Mouse (Mus musculus) neural tube, embryonic 12.5 days (tissue): ENCODE data around the gene Pkd1l3. TPM values are rescaled to one million over a fixed set of nuclear protein-coding genes. Genes with fewer than 3 reads are reported as not detected.

Experiments used
- ATAC-seq: fragments of 200-750 bp; cut with Nextera tagmentation; 2 replicates; pipeline ENCODE4 v1.8.0; 2017; ENCODE audit warnings: low read depth, mild to moderate bottlenecking, moderate TSS enrichment, moderate library complexity; ENCODE audit not compliant: low FRiP score
- H3K27ac ChIP-seq: fragments of 300-500 bp; sonication (generic); 2 replicates; pipeline ENCODE4 v1.5.1; 2016
- H3K27me3 ChIP-seq: fragments of 300-500 bp; sonication (generic); replicated peaks from 2 replicates; pipeline ENCODE4 v1.6.1; 2016; ENCODE audit warnings: mild to moderate bottlenecking
- H3K36me3 ChIP-seq: fragments of 300-500 bp; sonication (generic); 2 replicates; pipeline ENCODE4 v1.6.1; 2016; ENCODE audit warnings: mild to moderate bottlenecking
- H3K4me1 ChIP-seq: fragments of 300-500 bp; sonication (generic); 2 replicates; pipeline ENCODE4 v1.6.1; 2016
- H3K4me2 ChIP-seq: fragments of 300-500 bp; sonication (generic); replicated peaks from 2 replicates; pipeline ENCODE4 v1.6.1; 2016; ENCODE audit warnings: mild to moderate bottlenecking
- H3K4me3 ChIP-seq: fragments of 300-500 bp; sonication (generic); 2 replicates; pipeline ENCODE4 v1.5.1; 2016
- H3K9ac ChIP-seq: fragments of 300-500 bp; sonication (generic); 2 replicates; pipeline ENCODE4 v1.6.1; 2016; ENCODE audit warnings: mild to moderate bottlenecking
- H3K9me3 ChIP-seq: fragments of 300-500 bp; sonication (generic); 2 replicates; pipeline ENCODE4 v1.6.1; 2016; ENCODE audit warnings: mild to moderate bottlenecking
- WGBS: fragments of 180-500 bp; shearing (Covaris S2); methylation state at CpG from one replicate; pipeline ENCODE4 v1.1.7; 2016; 5-methylcytosine and 5-hydroxymethylcytosine counted together
- polyA plus RNA-seq: library from polyadenylated mRNA; unstranded; fragments of >200 nt; fragmentation: Nextera tagmentation; extraction: Ambion mirVana; gene quantifications from 2 replicates; pipeline ENCODE4 v1.2.1, GENCODE M21; 2016

Gene Pkd1l3
- 0.14 and 0.20 TPM in 2 replicates for polyA plus RNA-seq

DNA sequence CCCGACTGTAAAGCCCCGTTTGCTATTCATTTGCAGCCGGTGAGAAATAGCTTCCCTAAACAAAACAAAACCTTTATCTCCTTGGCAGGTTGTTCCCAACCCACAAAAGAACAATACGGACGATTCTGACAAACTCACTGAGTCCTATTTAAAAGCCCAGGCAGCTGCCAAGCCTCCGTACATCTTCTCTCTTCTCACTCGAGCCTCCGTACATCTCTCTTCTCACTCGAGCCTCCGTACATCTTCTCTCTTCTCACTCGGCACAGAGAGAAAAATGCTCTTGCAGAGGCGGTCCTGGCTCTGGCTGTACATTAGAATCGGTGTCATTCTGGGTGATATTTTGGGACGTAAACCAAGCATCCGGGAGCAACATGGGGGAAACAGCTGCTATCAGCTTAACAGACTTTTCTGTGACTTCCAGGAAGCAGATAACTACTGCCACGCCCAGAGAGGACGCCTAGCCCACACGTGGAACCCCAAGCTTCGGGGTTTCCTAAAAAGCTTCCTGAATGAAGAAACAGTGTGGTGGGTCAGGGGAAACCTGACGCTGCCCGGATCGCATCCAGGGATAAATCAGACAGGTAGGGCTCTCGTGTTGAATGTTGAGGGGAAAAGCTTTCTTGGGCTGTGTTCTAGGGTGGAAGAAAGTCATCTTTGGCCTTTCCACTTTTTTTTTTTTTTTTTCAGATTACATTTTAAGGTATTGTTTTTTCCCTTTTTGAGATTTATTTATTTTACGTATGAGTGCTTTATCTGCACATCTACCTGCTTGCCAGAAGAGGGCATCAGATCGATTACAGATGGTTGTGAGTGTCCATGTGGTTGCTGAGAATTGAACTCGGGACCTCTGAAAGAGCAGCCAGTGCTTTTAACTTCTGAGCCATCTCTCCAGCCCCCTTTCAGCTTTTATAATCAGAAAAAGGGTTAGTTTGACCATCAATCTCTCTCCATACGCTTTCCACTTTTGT lies at the start of gene Pkd1l3:
TSS of gene Pkd1l3 (plus strand) at position 275 of the 968 bp plus-strand sequence.
- Histone ChIP-seq H3K4me1 (no peaks in the 10 kb centered on the region), H3K4me2 (no peak within 1 kb of the TSS; the same call in 1 of the 2 replicates), H3K9ac (no peak within 1 kb of the TSS), H3K36me3 (no peaks in the 10 kb centered on the region), H3K9me3 (0 out of 2 replicates have a peak, but pooled peaks cover 4% of the 10 kb centered on the region), H3K27me3 (no peaks in the 10 kb centered on the region; the same call in 1 of the 2 replicates), H3K4me3 (no peak within 1 kb of the TSS), H3K27ac (no peak within 1 kb of the TSS)
- no peak for ATAC-seq
- WGBS, result 58% methylated on average over 27 of the region's 27 CpGs

GRCm38 (mm10) chr8:109564766-109565165 lies 49.6 kb upstream of the Pkd1l3 start:
- WGBS, result 5% methylated on average over 10 of the region's 10 CpGs
- Histone ChIP-seq H3K27ac (no peak overlapping the region), H3K36me3 (peaks cover 35% of the 10 kb centered on the region), H3K4me1 (peaks cover 11% of the 10 kb centered on the region), H3K9ac (peak overlapping the region; percentile 87), H3K27me3 (no peaks in the 10 kb centered on the region), H3K4me3 (peak overlapping the region; percentile 78), H3K4me2 (peak overlapping the region; percentile 76), H3K9me3 (no peaks in the 10 kb centered on the region)
- ATAC-seq, result no peak

DNA sequence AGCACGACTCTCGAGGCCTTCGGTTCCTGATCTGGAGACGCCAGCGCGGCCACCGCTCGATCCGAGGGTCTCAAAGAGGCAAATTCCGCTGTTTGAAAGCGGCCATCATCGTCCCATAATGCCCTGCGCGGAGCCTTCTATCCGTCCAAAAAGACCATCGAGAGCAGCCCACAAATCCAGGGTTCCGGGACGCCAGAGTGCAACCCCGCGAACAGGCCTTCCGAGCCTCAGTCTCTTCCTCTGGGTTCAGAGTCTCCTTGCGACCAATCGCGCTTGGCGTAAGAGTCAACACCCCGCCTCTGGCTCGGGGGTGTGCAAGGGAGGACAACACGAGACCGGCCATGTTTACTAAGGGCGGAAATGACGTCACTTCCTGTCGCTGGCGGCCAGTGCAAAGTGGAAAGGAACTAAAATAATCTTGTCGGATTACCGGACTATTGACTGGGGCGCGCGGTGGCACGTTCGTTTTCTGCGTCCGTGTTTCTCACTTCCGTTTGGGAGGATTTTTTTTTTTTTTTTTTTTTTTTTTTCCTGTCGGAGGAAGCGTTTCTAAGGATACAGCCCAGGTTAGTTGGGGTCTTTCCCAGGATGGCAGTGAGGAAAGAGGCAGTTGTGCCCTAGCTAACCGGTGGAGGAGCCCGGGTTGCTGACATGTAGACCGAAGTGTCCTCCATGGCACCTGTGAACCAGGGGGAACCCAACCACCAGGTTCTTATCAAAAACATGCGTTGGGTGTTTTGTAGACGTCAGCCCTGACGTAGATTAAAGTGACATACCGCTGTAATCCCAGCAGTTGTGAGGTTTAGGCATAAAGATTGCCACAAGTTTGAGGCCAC lies 48.6 kb upstream of the Pkd1l3 start, which contains the start of the genes Dhx38 and Txnl4b:
TSS of gene Dhx38 (minus strand) at position 364 of the 836 bp plus-strand sequence.
TSS of gene Txnl4b (plus strand) at position 395 of the 836 bp plus-strand sequence.
- Histone ChIP-seq H3K27ac (peak within 1 kb of the TSS; percentile 59), H3K4me3 (peak within 1 kb of the TSS; percentile 78), H3K4me1 (peaks cover 11% of the 10 kb centered on the region), H3K9ac (peak within 1 kb of the TSS; percentile 87), H3K4me2 (peak within 1 kb of the TSS; percentile 76), H3K27me3 (no peaks in the 10 kb centered on the region), H3K9me3 (no peaks in the 10 kb centered on the region), H3K36me3 (peaks cover 27% of the 10 kb centered on the region)
- under 1% methylated on average over 52 of the region's 52 CpGs for WGBS
- peak; percentile 99 for ATAC-seq

DNA sequence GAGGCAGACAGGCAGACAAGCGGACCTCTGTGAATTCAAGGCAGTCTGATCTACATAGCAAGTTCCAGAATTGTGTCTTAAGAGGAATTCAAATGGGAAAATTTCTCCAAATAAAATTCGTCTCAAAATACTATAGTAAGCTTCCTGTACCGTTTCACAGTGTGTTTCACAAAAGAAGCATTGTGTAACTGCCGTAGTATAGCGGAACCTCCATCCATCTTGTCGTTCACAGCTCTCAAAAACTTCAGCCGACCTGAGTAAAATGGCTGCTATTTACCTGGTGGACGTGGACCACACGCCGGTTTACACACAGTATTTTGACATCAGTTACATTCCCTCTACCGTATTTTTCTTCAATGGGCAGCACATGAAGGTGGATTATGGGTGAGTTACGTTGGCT lies 43.2 kb upstream of the Pkd1l3 start:
- H3K9me3 ChIP-seq, result no peaks in the 10 kb centered on the region
- no peak overlapping the region for H3K4me3 ChIP-seq
- peaks cover 24% of the 10 kb centered on the region; the same call in 1 of the 2 replicates for H3K36me3 ChIP-seq
- no peak overlapping the region for H3K9ac ChIP-seq
- 89% methylated on average over 12 of the region's 12 CpGs for WGBS
- no peak overlapping the region for H3K4me2 ChIP-seq
- no peak for ATAC-seq
- no peaks in the 10 kb centered on the region for H3K27me3 ChIP-seq
- H3K4me1 ChIP-seq, result peaks cover 6% of the 10 kb centered on the region
- H3K27ac ChIP-seq, result no peak overlapping the region

GRCm38 (mm10) chr8:109576311-109576710 lies 38.0 kb upstream of the Pkd1l3 start:
- no peaks in the 10 kb centered on the region for H3K27me3 ChIP-seq
- no peak overlapping the region for H3K9ac ChIP-seq
- H3K4me1 ChIP-seq, result no peaks in the 10 kb centered on the region
- no peak overlapping the region for H3K4me2 ChIP-seq
- no peak overlapping the region for H3K27ac ChIP-seq
- no peaks in the 10 kb centered on the region for H3K9me3 ChIP-seq
- H3K36me3 ChIP-seq, result peaks cover 13% of the 10 kb centered on the region; the same call in 1 of the 2 replicates
- no peak overlapping the region for H3K4me3 ChIP-seq
- ATAC-seq, result no peak
- 82% methylated on average over 4 of the region's 4 CpGs for WGBS

- no peak within 1 kb of the TSS for H3K9ac ChIP-seq
- no peaks in the 10 kb centered on the region for H3K27me3 ChIP-seq
- H3K9me3 ChIP-seq, result no peaks in the 10 kb centered on the region
- no peak within 1 kb of the TSS for H3K4me3 ChIP-seq
- WGBS, result 70% methylated on average over 8 of the region's 8 CpGs
- H3K27ac ChIP-seq, result no peak within 1 kb of the TSS
- no peaks in the 10 kb centered on the region for H3K4me1 ChIP-seq
- no peak within 1 kb of the TSS for H3K4me2 ChIP-seq
- H3K36me3 ChIP-seq, result no peaks in the 10 kb centered on the region
- ATAC-seq, result no peak
These were observed 35.4 kb upstream of the Pkd1l3 start, which contains the start of gene Hp for GRCm38 (mm10) chr8:109578900-109579301. Gene Hp (minus strand): TSS chr8:109579172.

- no peak overlapping the region for H3K9ac ChIP-seq
- no peaks in the 10 kb centered on the region for H3K27me3 ChIP-seq
- ATAC-seq, result no peak
- H3K36me3 ChIP-seq, result no peaks in the 10 kb centered on the region
- WGBS, result 84% methylated on average over 4 of the region's 4 CpGs
- H3K4me2 ChIP-seq, result no peak overlapping the region
- H3K9me3 ChIP-seq, result no peaks in the 10 kb centered on the region; the same call in 1 of the 2 replicates
- no peak overlapping the region for H3K4me3 ChIP-seq
- H3K4me1 ChIP-seq, result no peaks in the 10 kb centered on the region
- H3K27ac ChIP-seq, result no peak overlapping the region
These were observed 30.0 kb upstream of the Pkd1l3 start for GRCm38 (mm10) chr8:109584293-109584692.

DNA sequence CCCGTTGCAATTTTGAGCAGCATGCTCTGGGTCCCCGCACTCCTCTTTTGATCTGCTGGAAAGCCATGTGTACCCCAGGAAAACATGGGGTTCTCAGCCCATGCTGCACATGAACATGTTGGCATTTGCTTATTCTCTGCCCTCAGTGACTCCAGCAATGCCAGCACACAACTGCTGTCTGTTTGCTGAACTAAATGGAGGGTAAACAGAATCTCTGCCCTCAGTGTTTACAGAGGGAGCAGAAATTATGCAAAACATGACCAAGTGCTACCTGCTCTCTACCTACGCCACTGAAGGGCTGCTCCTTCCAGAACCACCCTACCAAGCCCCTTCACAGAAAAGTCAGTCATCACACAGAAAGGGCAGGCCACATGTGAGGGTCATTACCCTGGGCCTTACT lies 29.5 kb upstream of the Pkd1l3 start:
- Histone ChIP-seq H3K36me3 (no peaks in the 10 kb centered on the region), H3K9me3 (no peaks in the 10 kb centered on the region; the same call in 1 of the 2 replicates), H3K4me1 (no peaks in the 10 kb centered on the region), H3K4me2 (no peak overlapping the region), H3K27me3 (no peaks in the 10 kb centered on the region), H3K27ac (no peak overlapping the region), H3K9ac (no peak overlapping the region), H3K4me3 (no peak overlapping the region)
- WGBS, result 94% methylated on average over 3 of the region's 3 CpGs
- ATAC-seq, result no peak

- no peaks in the 10 kb centered on the region; the same call in 1 of the 2 replicates for H3K9me3 ChIP-seq
- no peaks in the 10 kb centered on the region for H3K27me3 ChIP-seq
- H3K9ac ChIP-seq, result no peak overlapping the region
- H3K36me3 ChIP-seq, result no peaks in the 10 kb centered on the region
- ATAC-seq, result no peak
- H3K4me1 ChIP-seq, result no peaks in the 10 kb centered on the region
- H3K27ac ChIP-seq, result no peak overlapping the region
- H3K4me3 ChIP-seq, result no peak overlapping the region
- no peak overlapping the region for H3K4me2 ChIP-seq
These were observed 28.7 kb upstream of the Pkd1l3 start for GRCm38 (mm10) chr8:109585652-109586051.

- no peak overlapping the region for H3K27ac ChIP-seq
- 65% methylated on average over 7 of the region's 7 CpGs for WGBS
- H3K4me3 ChIP-seq, result no peak overlapping the region
- ATAC-seq, result no peak
- no peak overlapping the region for H3K4me2 ChIP-seq
- peaks cover 5% of the 10 kb centered on the region for H3K36me3 ChIP-seq
- H3K4me1 ChIP-seq, result no peaks in the 10 kb centered on the region
- no peaks in the 10 kb centered on the region; the same call in 1 of the 2 replicates for H3K9me3 ChIP-seq
- H3K27me3 ChIP-seq, result no peaks in the 10 kb centered on the region
- no peak overlapping the region for H3K9ac ChIP-seq
These were observed 27.3 kb upstream of the Pkd1l3 start for GRCm38 (mm10) chr8:109586972-109587504.

GRCm38 (mm10) chr8:109590901-109591300 lies 23.4 kb upstream of the Pkd1l3 start:
- WGBS, result 86% methylated on average over 9 of the region's 9 CpGs
- no peak for ATAC-seq
- H3K36me3 ChIP-seq, result peaks cover 30% of the 10 kb centered on the region
- no peaks in the 10 kb centered on the region for H3K4me1 ChIP-seq
- no peak overlapping the region for H3K9ac ChIP-seq
- H3K27ac ChIP-seq, result no peak overlapping the region
- H3K27me3 ChIP-seq, result no peaks in the 10 kb centered on the region
- H3K4me3 ChIP-seq, result no peak overlapping the region
- no peaks in the 10 kb centered on the region for H3K9me3 ChIP-seq
- H3K4me2 ChIP-seq, result no peak overlapping the region
